Mouse (Mus musculus): Measurements from ENCODE around the gene Scg3. TPM values are rescaled to one million over a fixed set of nuclear protein-coding genes. Genes with fewer than 3 reads are reported as not detected.
A peak's percentile ranks its signal among the peaks of the same experiment; 100 is the strongest.
"Not testable (repeated sequence)": the region's sequence is repeated elsewhere in the genome, so short reads cannot be mapped to it uniquely, and the experiment has no call there.

Gene Scg3
- polyA plus RNA-seq, 1 experiment from 2014 or later: 84.2 TPM

GRCm38 (mm10) chr9:75672769-75673168 is 11.1 kb downstream of the Scg3 start:
- peaks cover 77% of the 10 kb centered on the region for H3K36me3 ChIP-seq (ENCODE audit: control insufficient read depth, insufficient read depth, low read length)
- H3K4me3 ChIP-seq (ENCODE audit: low read depth, low read length): no peak overlapping the region
- no peak overlapping the region for H3K4me2 ChIP-seq (ENCODE audit: low read length)
- no peaks in the 10 kb centered on the region for H3K4me1 ChIP-seq (ENCODE audit: control insufficient read depth, insufficient read depth, low read length)
- no peak overlapping the region for H3K27ac ChIP-seq (ENCODE audit: low read depth, low read length)
- no peak overlapping the region for H3K9ac ChIP-seq (ENCODE audit: low read length)
- ATAC-seq: peak; percentile 34; the same call in 1 of the 2 replicates
- DNase-seq (ENCODE audit: low spot score): peak; percentile 17
- H3K27me3 ChIP-seq (replicated peaks; ENCODE audit: control insufficient read depth, insufficient read depth, low read length): no peaks in the 10 kb centered on the region
- 61% methylated on average over 6 of the region's 6 CpGs for WGBS
- H3K9me3 ChIP-seq (replicated peaks; ENCODE audit: control insufficient read depth, low read length): no peaks in the 10 kb centered on the region

DNA sequence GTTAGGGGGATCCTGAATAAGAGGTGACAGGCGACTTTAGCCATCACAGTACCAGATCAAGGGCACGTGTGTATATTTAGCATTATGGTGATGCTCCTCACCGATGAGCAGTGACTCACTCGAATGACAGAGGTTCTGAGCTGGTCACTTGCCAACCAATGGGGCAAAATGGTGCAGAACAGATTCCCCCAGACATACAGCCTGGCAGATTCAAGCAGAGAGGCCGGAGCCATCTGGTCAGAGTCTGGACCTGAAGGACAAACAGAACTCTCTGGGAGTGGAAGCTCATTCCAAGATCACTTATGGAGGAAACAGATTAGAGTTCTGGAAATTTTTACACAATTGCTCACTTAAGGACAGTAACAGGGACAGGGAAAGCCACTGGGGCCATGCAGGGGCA is 17.2 kb downstream of the Scg3 start:
- no peaks in the 10 kb centered on the region for H3K27me3 ChIP-seq (replicated peaks; ENCODE audit: control insufficient read depth, insufficient read depth, low read length)
- H3K4me2 ChIP-seq (ENCODE audit: low read length): no peak overlapping the region
- peaks cover 65% of the 10 kb centered on the region for H3K36me3 ChIP-seq (ENCODE audit: control insufficient read depth, insufficient read depth, low read length)
- no peaks in the 10 kb centered on the region for H3K9me3 ChIP-seq (replicated peaks; ENCODE audit: control insufficient read depth, low read length)
- 89% methylated on average over 5 of the region's 5 CpGs for WGBS
- no peak overlapping the region for H3K27ac ChIP-seq (ENCODE audit: low read depth, low read length)
- H3K4me1 ChIP-seq (ENCODE audit: control insufficient read depth, insufficient read depth, low read length): no peaks in the 10 kb centered on the region
- H3K9ac ChIP-seq (ENCODE audit: low read length): no peak overlapping the region
- ATAC-seq: no peak
- no peak for DNase-seq (ENCODE audit: low spot score)
- H3K4me3 ChIP-seq (ENCODE audit: low read depth, low read length): no peak overlapping the region

GRCm38 (mm10) chr9:75665364-75665763 is 18.5 kb downstream of the Scg3 start:
- Histone ChIP-seq H3K4me2 (ENCODE audit: low read length) (no peak overlapping the region), H3K4me1 (ENCODE audit: control insufficient read depth, insufficient read depth, low read length) (no peaks in the 10 kb centered on the region), H3K4me3 (ENCODE audit: low read depth, low read length) (no peak overlapping the region), H3K9ac (ENCODE audit: low read length) (no peak overlapping the region), H3K36me3 (ENCODE audit: control insufficient read depth, insufficient read depth, low read length) (peaks cover 72% of the 10 kb centered on the region), H3K27ac (ENCODE audit: low read depth, low read length) (no peak overlapping the region), H3K27me3 (replicated peaks; ENCODE audit: control insufficient read depth, insufficient read depth, low read length) (no peaks in the 10 kb centered on the region), H3K9me3 (replicated peaks; ENCODE audit: control insufficient read depth, low read length) (no peaks in the 10 kb centered on the region)
- ATAC-seq (no peak), DNase-seq (ENCODE audit: low spot score) (peak; percentile 10)
- WGBS: 78% methylated on average over 6 of the region's 6 CpGs

GRCm38 (mm10) chr9:75660917-75661316 is 22.9 kb downstream of the Scg3 start:
- WGBS: 93% methylated on average over 8 of the region's 8 CpGs
- H3K36me3 ChIP-seq (ENCODE audit: control insufficient read depth, insufficient read depth, low read length): peaks cover 68% of the 10 kb centered on the region
- H3K27me3 ChIP-seq (replicated peaks; ENCODE audit: control insufficient read depth, insufficient read depth, low read length): no peaks in the 10 kb centered on the region
- no peaks in the 10 kb centered on the region for H3K9me3 ChIP-seq (replicated peaks; ENCODE audit: control insufficient read depth, low read length)
- no peak overlapping the region for H3K9ac ChIP-seq (ENCODE audit: low read length)
- no peak overlapping the region for H3K27ac ChIP-seq (ENCODE audit: low read depth, low read length)
- H3K4me2 ChIP-seq (ENCODE audit: low read length): no peak overlapping the region
- no peaks in the 10 kb centered on the region for H3K4me1 ChIP-seq (ENCODE audit: control insufficient read depth, insufficient read depth, low read length)
- DNase-seq (ENCODE audit: low spot score) (no peak), ATAC-seq (no peak)
- no peak overlapping the region for H3K4me3 ChIP-seq (ENCODE audit: low read depth, low read length)

DNA sequence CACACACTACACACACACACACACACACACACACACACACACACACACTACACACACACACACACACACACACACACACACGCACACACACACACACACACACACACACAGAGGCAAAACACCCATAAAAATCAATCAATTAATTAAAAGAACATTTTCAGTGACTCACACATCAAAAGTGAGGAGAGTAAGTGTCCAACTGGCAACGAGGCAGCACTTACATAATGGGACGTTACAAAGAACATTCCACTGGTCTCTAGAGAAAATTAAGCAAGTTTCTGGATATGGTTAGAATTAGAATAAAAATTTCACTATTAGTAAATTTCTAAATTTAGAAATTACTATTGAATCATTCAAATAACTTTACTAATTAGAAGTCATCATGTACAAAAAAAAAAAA is 27.4 kb downstream of the Scg3 start:
- not testable (repeated sequence) for H3K9ac ChIP-seq (ENCODE audit: low read length); H3K4me3 ChIP-seq (ENCODE audit: low read depth, low read length); H3K4me1 ChIP-seq (ENCODE audit: control insufficient read depth, insufficient read depth, low read length); H3K27me3 ChIP-seq (replicated peaks; ENCODE audit: control insufficient read depth, insufficient read depth, low read length); DNase-seq (ENCODE audit: low spot score); H3K9me3 ChIP-seq (replicated peaks; ENCODE audit: control insufficient read depth, low read length); ATAC-seq; H3K4me2 ChIP-seq (ENCODE audit: low read length); H3K27ac ChIP-seq (ENCODE audit: low read depth, low read length)
- H3K36me3 ChIP-seq (ENCODE audit: control insufficient read depth, insufficient read depth, low read length): peaks cover 60% of the 10 kb centered on the region
- 88% methylated on average over 3 of the region's 3 CpGs for WGBS

GRCm38 (mm10) chr9:75653981-75654911 is 29.6 kb downstream of the Scg3 start:
- 78% methylated on average over 12 of the region's 12 CpGs for WGBS
- Histone ChIP-seq H3K27ac (ENCODE audit: low read depth, low read length) (no peak overlapping the region), H3K9me3 (replicated peaks; ENCODE audit: control insufficient read depth, low read length) (no peaks in the 10 kb centered on the region), H3K4me3 (ENCODE audit: low read depth, low read length) (no peak overlapping the region), H3K36me3 (ENCODE audit: control insufficient read depth, insufficient read depth, low read length) (peaks cover 63% of the 10 kb centered on the region), H3K27me3 (replicated peaks; ENCODE audit: control insufficient read depth, insufficient read depth, low read length) (no peaks in the 10 kb centered on the region), H3K4me1 (ENCODE audit: control insufficient read depth, insufficient read depth, low read length) (no peaks in the 10 kb centered on the region), H3K4me2 (ENCODE audit: low read length) (no peak overlapping the region), H3K9ac (ENCODE audit: low read length) (no peak overlapping the region)
- ATAC-seq (no peak), DNase-seq (ENCODE audit: low spot score) (peak; percentile 16)

DNA sequence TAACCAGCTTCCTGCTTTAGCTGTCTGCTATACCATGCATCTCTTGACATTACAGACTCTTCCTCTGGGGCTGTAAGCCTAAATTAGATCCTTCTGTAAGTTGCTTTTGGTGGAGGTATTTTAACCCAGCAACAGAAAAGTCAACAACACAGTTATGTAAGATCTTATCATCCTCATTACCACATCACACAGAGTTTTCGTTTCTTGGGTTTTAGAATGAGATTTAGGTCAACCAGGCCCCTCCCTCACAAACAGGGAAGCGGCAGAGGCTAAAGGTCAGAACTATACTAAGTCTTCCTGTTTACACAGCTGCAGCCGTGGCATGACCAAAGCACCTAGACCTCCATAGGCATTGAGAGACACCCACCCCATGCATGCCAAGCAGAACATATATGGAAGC is 38.5 kb downstream of the Scg3 start:
- H3K27ac ChIP-seq (ENCODE audit: low read depth, low read length): no peak overlapping the region
- peaks cover 54% of the 10 kb centered on the region for H3K36me3 ChIP-seq (ENCODE audit: control insufficient read depth, insufficient read depth, low read length)
- H3K9ac ChIP-seq (ENCODE audit: low read length): no peak overlapping the region
- ATAC-seq (no peak), DNase-seq (ENCODE audit: low spot score) (no peak)
- no peaks in the 10 kb centered on the region for H3K4me1 ChIP-seq (ENCODE audit: control insufficient read depth, insufficient read depth, low read length)
- H3K9me3 ChIP-seq (replicated peaks; ENCODE audit: control insufficient read depth, low read length): no peaks in the 10 kb centered on the region
- H3K4me2 ChIP-seq (ENCODE audit: low read length): no peak overlapping the region
- WGBS: 88% methylated on average over 3 of the region's 3 CpGs
- H3K4me3 ChIP-seq (ENCODE audit: low read depth, low read length): no peak overlapping the region
- H3K27me3 ChIP-seq (replicated peaks; ENCODE audit: control insufficient read depth, insufficient read depth, low read length): no peaks in the 10 kb centered on the region

- Histone ChIP-seq H3K27ac (ENCODE audit: low read depth, low read length) (no peak overlapping the region), H3K4me3 (ENCODE audit: low read depth, low read length) (no peak overlapping the region), H3K27me3 (replicated peaks; ENCODE audit: control insufficient read depth, insufficient read depth, low read length) (no peaks in the 10 kb centered on the region), H3K4me2 (ENCODE audit: low read length) (no peak overlapping the region), H3K9me3 (replicated peaks; ENCODE audit: control insufficient read depth, low read length) (no peaks in the 10 kb centered on the region), H3K4me1 (ENCODE audit: control insufficient read depth, insufficient read depth, low read length) (no peaks in the 10 kb centered on the region), H3K9ac (ENCODE audit: low read length) (no peak overlapping the region), H3K36me3 (ENCODE audit: control insufficient read depth, insufficient read depth, low read length) (peaks cover 6% of the 10 kb centered on the region; the same call in 1 of the 2 replicates)
- WGBS: 80% methylated on average over 4 of the region's 4 CpGs
- ATAC-seq: no peak
- DNase-seq (ENCODE audit: low spot score): no peak
Measured at GRCm38 (mm10) chr9:75634226-75634625, 49.6 kb downstream of the Scg3 start.

GRCm38 (mm10) chr9:75633603-75634002 is 50.3 kb downstream of the Scg3 start:
- no peak overlapping the region for H3K4me2 ChIP-seq (ENCODE audit: low read length)
- no peak for ATAC-seq
- H3K4me1 ChIP-seq (ENCODE audit: control insufficient read depth, insufficient read depth, low read length): no peaks in the 10 kb centered on the region
- 92% methylated on average over 8 of the region's 8 CpGs for WGBS
- no peak overlapping the region for H3K9ac ChIP-seq (ENCODE audit: low read length)
- H3K27ac ChIP-seq (ENCODE audit: low read depth, low read length): no peak overlapping the region
- no peak overlapping the region for H3K4me3 ChIP-seq (ENCODE audit: low read depth, low read length)
- H3K9me3 ChIP-seq (replicated peaks; ENCODE audit: control insufficient read depth, low read length): no peaks in the 10 kb centered on the region
- 0 out of 2 replicates have a peak, but pooled peaks cover 3% of the 10 kb centered on the region for H3K36me3 ChIP-seq (ENCODE audit: control insufficient read depth, insufficient read depth, low read length)
- H3K27me3 ChIP-seq (replicated peaks; ENCODE audit: control insufficient read depth, insufficient read depth, low read length): no peaks in the 10 kb centered on the region
- DNase-seq (ENCODE audit: low spot score): no peak
